Mouse (Mus musculus): ENCODE measurements around the gene E030018B13Rik. TPM values are rescaled to one million over a fixed set of nuclear protein-coding genes. Genes with fewer than 3 reads are reported as not detected.

Gene E030018B13Rik
- polyA plus RNA-seq, 1 experiment = not detected

- H3K4me3 ChIP-seq (ENCODE audit: low read depth, low read length) = no peak overlapping the region
- no peaks in the 10 kb centered on the region for H3K36me3 ChIP-seq (ENCODE audit: control insufficient read depth, insufficient read depth, low read length)
- peaks cover 24% of the 10 kb centered on the region; the same call in 1 of the 2 replicates for H3K4me1 ChIP-seq (ENCODE audit: control insufficient read depth, insufficient read depth, insufficient read length, low read length)
- 28% methylated on average over 16 of the region's 16 CpGs for WGBS
- no peak overlapping the region for H3K27ac ChIP-seq (ENCODE audit: insufficient read depth, low read depth, low read length)
- no peaks in the 10 kb centered on the region for H3K27me3 ChIP-seq (ENCODE audit: control insufficient read depth, insufficient read depth, low read length)
- TF ChIP-seq POLR2A (IDR thresholded peaks at IDR 0.05; ENCODE audit: low read depth, low read length) (no peak), CTCF (IDR thresholded peaks at IDR 0.05; ENCODE audit: extremely low read depth, insufficient read length, insufficient replicate concordance, low read depth, low read length) (no peak)
Observed at GRCm38 (mm10) chr7:63956981-63957713, 40.5 kb downstream of the E030018B13Rik start.

DNA sequence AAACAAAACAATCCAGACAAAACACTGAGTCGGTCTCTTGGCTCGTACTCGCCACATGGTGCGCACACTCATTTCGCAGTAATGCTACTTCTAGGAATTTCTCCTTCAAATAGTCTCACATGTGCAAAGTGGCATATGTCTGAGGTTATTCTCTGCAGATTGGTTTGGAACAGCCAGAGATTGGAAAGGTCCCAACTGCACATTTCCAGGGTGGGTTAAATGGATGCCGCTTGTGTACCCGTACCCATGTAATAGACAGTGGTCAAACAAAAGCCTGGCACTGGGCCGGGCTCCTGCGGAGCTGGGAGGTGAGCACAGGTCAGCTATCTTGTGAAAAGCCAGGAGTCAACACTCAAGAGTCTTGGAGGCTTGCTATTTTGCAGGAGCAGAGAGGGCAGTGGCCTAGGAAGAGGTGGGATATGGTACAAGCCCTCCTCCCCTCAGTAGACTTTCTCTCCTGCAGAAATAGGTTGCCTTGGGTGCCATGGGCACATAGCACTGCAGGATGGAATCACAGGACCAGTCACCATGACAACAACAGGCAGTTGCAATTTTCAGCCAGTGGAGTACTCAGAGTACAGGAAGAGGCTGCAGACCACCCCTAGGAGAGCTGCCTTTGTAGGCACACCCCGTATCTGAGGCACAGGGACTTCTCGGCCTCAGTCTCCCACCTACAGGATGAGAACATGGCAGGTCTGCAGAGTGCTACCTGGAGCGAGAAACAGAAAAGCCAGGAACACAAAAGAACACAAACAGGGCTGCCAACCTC, 41.4 kb downstream of the E030018B13Rik start:
- H3K27me3 ChIP-seq (ENCODE audit: control insufficient read depth, insufficient read depth, low read length) = no peaks in the 10 kb centered on the region
- no peak for TF ChIP-seq POLR2A (IDR thresholded peaks at IDR 0.05; ENCODE audit: low read depth, low read length)
- no peak for TF ChIP-seq CTCF (IDR thresholded peaks at IDR 0.05; ENCODE audit: extremely low read depth, insufficient read length, insufficient replicate concordance, low read depth, low read length)
- WGBS = 94% methylated on average over 12 of the region's 12 CpGs
- H3K4me3 ChIP-seq (ENCODE audit: low read depth, low read length) = no peak overlapping the region
- H3K36me3 ChIP-seq (ENCODE audit: control insufficient read depth, insufficient read depth, low read length) = no peaks in the 10 kb centered on the region
- peaks cover 17% of the 10 kb centered on the region; the same call in 1 of the 2 replicates for H3K4me1 ChIP-seq (ENCODE audit: control insufficient read depth, insufficient read depth, insufficient read length, low read length)
- no peak overlapping the region for H3K27ac ChIP-seq (ENCODE audit: insufficient read depth, low read depth, low read length)

- TF ChIP-seq CTCF (IDR thresholded peaks at IDR 0.05; ENCODE audit: extremely low read depth, insufficient read length, insufficient replicate concordance, low read depth, low read length) = no peak
- TF ChIP-seq POLR2A (IDR thresholded peaks at IDR 0.05; ENCODE audit: low read depth, low read length) = no peak
- H3K4me1 ChIP-seq (ENCODE audit: control insufficient read depth, insufficient read depth, insufficient read length, low read length) = peaks cover 5% of the 10 kb centered on the region
- no peaks in the 10 kb centered on the region for H3K36me3 ChIP-seq (ENCODE audit: control insufficient read depth, insufficient read depth, low read length)
- H3K27me3 ChIP-seq (ENCODE audit: control insufficient read depth, insufficient read depth, low read length) = no peaks in the 10 kb centered on the region
- H3K27ac ChIP-seq (ENCODE audit: insufficient read depth, low read depth, low read length) = no peak overlapping the region
- H3K4me3 ChIP-seq (ENCODE audit: low read depth, low read length) = no peak overlapping the region
- 84% methylated on average over 5 of the region's 5 CpGs for WGBS
Observed at GRCm38 (mm10) chr7:63963632-63964031, 47.0 kb downstream of the E030018B13Rik start.

DNA sequence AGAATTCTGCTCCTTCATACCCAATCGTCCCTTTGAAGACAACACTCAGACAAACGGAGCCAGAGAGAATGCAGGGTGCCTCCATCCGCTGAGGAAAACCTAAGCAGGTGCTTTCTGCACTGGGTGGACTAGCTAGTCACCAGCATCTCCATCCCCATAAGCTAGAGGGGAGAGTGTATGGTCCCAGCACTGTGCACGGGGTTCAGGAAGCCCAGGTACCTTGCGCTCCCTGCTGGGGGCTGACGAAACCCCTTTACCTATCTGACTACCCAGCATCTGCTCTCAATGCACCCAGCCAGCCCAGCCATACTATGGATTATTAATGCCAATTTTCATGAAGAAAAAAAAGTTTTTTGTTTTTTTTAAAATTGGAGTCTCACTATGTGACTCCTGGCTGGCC, 47.5 kb downstream of the E030018B13Rik start:
- H3K4me1 ChIP-seq (ENCODE audit: control insufficient read depth, insufficient read depth, insufficient read length, low read length) = peaks cover 5% of the 10 kb centered on the region
- H3K27ac ChIP-seq (ENCODE audit: insufficient read depth, low read depth, low read length) = no peak overlapping the region
- H3K4me3 ChIP-seq (ENCODE audit: low read depth, low read length) = no peak overlapping the region

GRCm38 (mm10) chr7:63965135-63965534, 48.5 kb downstream of the E030018B13Rik start:
- Histone ChIP-seq H3K4me3 (ENCODE audit: low read depth, low read length) (no peak overlapping the region), H3K36me3 (ENCODE audit: control insufficient read depth, insufficient read depth, low read length) (no peaks in the 10 kb centered on the region), H3K4me1 (ENCODE audit: control insufficient read depth, insufficient read depth, insufficient read length, low read length) (peaks cover 5% of the 10 kb centered on the region), H3K27me3 (ENCODE audit: control insufficient read depth, insufficient read depth, low read length) (no peaks in the 10 kb centered on the region), H3K27ac (ENCODE audit: insufficient read depth, low read depth, low read length) (no peak overlapping the region)
- TF ChIP-seq POLR2A (IDR thresholded peaks at IDR 0.05; ENCODE audit: low read depth, low read length) (no peak), CTCF (IDR thresholded peaks at IDR 0.05; ENCODE audit: extremely low read depth, insufficient read length, insufficient replicate concordance, low read depth, low read length) (no peak)
- WGBS = 29% methylated on average over 2 of the region's 2 CpGs

More for the DNA sequence above, 47.5 kb downstream of the E030018B13Rik start:
- WGBS = 88% methylated on average over 6 of the region's 6 CpGs
- no peak for TF ChIP-seq POLR2A (IDR thresholded peaks at IDR 0.05; ENCODE audit: low read depth, low read length)
- TF ChIP-seq CTCF (IDR thresholded peaks at IDR 0.05; ENCODE audit: extremely low read depth, insufficient read length, insufficient replicate concordance, low read depth, low read length) = no peak
- H3K36me3 ChIP-seq (ENCODE audit: control insufficient read depth, insufficient read depth, low read length) = no peaks in the 10 kb centered on the region
- no peaks in the 10 kb centered on the region for H3K27me3 ChIP-seq (ENCODE audit: control insufficient read depth, insufficient read depth, low read length)

DNA sequence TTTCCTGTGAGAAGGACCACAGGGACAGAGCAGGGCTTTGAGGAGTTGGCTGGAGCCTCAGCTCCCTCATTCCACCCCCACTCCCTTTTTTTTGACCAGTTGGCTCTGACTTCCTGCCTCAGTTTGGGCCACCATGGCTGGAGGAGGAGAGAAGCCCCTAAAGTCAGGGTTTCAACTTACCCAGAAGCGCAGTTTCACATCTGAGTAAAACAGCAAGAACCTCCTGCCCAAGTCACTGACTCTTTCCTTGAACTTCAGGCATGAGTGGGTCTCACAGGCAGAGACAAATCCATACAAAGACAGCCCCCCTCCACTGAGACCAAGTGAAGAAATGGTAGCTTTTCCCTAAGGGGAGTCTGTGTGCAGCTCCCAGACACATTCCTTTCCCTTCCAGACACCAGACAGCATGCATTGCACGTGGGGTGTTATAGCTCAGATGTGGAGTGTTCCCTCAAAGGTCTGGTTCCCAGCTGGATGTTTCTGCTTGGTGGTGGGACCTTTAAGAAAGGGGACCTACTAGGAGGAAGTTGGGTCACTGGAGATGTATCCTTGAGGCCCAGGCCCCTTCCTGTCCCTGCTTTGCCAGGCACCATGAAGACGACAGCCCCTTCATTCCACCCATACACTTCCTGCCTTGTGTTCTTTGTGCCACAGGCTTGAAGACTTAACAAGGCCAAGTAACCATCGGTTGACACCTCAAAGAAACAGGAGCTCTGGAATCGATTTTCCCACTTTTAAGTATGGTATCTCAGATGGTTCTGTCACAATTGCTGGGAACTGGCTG, 49.2 kb downstream of the E030018B13Rik start:
- no peak for TF ChIP-seq CTCF (IDR thresholded peaks at IDR 0.05; ENCODE audit: extremely low read depth, insufficient read length, insufficient replicate concordance, low read depth, low read length)
- no peak for TF ChIP-seq POLR2A (IDR thresholded peaks at IDR 0.05; ENCODE audit: low read depth, low read length)
- H3K36me3 ChIP-seq (ENCODE audit: control insufficient read depth, insufficient read depth, low read length) = no peaks in the 10 kb centered on the region
- no peaks in the 10 kb centered on the region for H3K27me3 ChIP-seq (ENCODE audit: control insufficient read depth, insufficient read depth, low read length)
- 80% methylated on average over 5 of the region's 5 CpGs for WGBS
- peaks cover 5% of the 10 kb centered on the region for H3K4me1 ChIP-seq (ENCODE audit: control insufficient read depth, insufficient read depth, insufficient read length, low read length)
- no peak overlapping the region for H3K27ac ChIP-seq (ENCODE audit: insufficient read depth, low read depth, low read length)
- no peak overlapping the region for H3K4me3 ChIP-seq (ENCODE audit: low read depth, low read length)
